Mouse (Mus musculus) CD4-positive, CD25-positive, alpha-beta regulatory T cell, adult 2 months (primary cell): Measurements from ENCODE around the gene Fxyd1.
A peak's percentile ranks its signal among the peaks of the same experiment; 100 is the strongest.

Experiments used
- DNase-seq: peaks from one replicate; pipeline ENCODE4 v3.0.0-alpha.2; 2012; ENCODE audit warnings: low read depth, low spot score

Gene Fxyd1

DNA sequence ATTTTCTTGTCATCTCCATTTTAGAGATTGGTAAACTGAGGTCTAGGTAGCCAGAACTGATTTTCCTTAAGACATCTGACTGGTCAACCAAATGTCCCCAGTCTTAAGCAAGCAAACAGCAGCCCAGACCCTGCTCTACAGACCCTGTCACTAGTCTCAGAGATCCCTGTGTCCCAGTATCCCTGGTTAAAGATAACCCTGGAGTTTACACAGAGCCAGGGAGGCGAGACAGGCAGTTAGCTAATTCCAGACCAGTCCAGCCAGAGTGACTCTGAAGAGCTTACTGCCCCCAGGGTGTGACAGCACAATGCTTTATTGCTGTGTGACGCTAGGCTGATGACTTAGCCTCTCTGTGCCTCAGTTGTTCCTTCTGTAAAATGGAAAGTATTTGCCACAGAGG lies at the start of gene Fxyd1:
Gene Fxyd1 (minus strand): TSS at position 129 of the 400 bp plus-strand sequence.
- no peak for DNase-seq

GRCm38 (mm10) chr7:31106166-31106565 lies 49.2 kb upstream of the Fxyd1 start:
- DNase-seq: no peak

GRCm38 (mm10) chr7:31105061-31105768 lies 48.2 kb upstream of the Fxyd1 start:
- DNase-seq: peak; percentile 45

- DNase-seq: no peak
These were observed 43.8 kb upstream of the Fxyd1 start for GRCm38 (mm10) chr7:31100786-31101185.

DNA sequence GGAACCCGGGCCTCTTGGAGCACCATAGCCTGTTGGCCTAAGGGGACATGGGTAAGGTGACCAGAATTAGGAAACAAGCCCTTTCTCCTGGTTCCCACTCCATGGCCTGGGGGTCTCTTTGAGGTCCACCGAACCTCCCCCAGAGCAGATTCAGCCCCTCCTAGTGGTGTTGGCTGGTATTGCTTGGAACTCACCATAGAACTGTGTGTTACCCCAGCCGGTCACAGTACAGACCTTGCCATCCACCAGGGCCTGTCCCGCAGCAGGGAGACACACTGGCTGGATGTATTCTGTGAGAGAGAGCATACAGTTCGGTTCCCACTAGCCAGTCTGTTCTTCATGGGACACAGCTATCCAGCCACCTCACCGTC lies 42.6 kb upstream of the Fxyd1 start:
- DNase-seq: no peak

- no peak for DNase-seq
These were observed 42.0 kb upstream of the Fxyd1 start for GRCm38 (mm10) chr7:31098697-31099611.

GRCm38 (mm10) chr7:31097583-31098248 lies 40.7 kb upstream of the Fxyd1 start:
- peak; percentile 95 for DNase-seq

GRCm38 (mm10) chr7:31096892-31097564 lies 40.0 kb upstream of the Fxyd1 start:
- no peak for DNase-seq

- DNase-seq: peak; percentile 58
These were observed 37.9 kb upstream of the Fxyd1 start for GRCm38 (mm10) chr7:31094774-31095501.

- peak; percentile 77 for DNase-seq
These were observed 32.7 kb upstream of the Fxyd1 start for GRCm38 (mm10) chr7:31089721-31090120.

DNA sequence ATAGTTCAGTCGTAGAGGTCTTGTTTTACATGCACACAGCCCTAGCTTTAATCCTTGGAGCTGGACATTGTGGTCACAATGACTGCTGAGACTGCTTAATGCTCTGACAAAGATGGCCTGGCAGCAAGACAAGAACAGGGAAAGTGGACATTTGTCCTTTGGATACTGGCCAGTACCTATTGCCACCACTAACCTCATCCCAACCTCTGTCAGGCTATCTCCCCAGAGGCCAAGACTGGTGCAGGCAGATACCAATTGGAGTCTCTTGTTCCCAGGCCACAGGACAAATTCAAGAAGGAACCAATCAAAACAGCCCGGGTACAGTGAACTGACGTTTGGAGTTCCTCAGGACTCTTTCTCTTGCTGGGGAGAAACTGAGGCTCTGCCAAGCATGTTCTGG lies 31.2 kb upstream of the Fxyd1 start:
- no peak for DNase-seq

- DNase-seq: peak; percentile 53
These were observed 30.3 kb upstream of the Fxyd1 start for GRCm38 (mm10) chr7:31087262-31087661.

GRCm38 (mm10) chr7:31086175-31086755 lies 29.3 kb upstream of the Fxyd1 start:
- DNase-seq: no peak

DNA sequence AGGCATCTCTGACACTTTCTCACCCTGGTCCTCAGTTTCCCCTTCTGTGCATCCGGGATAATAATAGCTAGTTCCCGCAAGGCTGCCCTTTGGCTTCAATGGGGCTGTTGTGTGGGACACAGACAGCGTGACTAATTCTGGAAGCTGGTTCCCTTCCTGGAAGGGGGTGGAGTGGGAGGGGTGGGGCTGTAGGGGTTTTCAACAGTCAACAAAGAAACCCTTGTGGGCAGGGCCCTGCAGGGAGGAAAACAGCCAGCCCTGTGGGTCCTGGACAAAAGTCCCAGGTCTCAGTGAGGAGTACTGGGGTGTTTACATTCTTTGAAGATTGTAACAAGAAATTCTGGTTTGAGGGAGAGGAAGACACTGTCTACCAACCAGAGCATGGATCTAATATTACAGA lies 28.2 kb upstream of the Fxyd1 start:
- no peak for DNase-seq

DNA sequence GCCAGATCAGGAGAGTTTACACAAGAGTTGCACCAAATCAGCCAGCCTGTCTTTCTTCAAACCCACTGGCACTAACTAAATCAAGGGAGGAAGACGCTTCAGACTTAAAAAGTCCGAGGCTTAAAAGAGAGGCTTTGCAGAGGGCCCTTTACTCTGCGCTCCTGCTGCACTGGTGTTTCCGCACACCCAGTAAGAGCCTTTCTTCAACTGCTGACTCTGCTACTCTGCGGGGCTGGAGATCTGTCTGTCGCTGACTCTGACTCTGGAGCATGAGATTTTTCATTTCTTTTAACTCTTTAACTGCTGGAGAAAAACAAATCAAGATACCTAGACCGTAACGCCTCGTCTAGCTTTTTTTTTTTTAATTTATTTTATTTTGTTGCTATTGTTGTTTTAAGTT lies 27.1 kb upstream of the Fxyd1 start:
- no peak for DNase-seq

GRCm38 (mm10) chr7:31082831-31083588 lies 26.0 kb upstream of the Fxyd1 start:
- no peak for DNase-seq

- no peak for DNase-seq
These were observed 25.1 kb upstream of the Fxyd1 start for GRCm38 (mm10) chr7:31082106-31082505.

GRCm38 (mm10) chr7:31081106-31081505 lies 24.1 kb upstream of the Fxyd1 start:
- DNase-seq: no peak

- DNase-seq: no peak
These were observed 23.6 kb upstream of the Fxyd1 start for GRCm38 (mm10) chr7:31080611-31081010.

- no peak for DNase-seq
These were observed 22.7 kb upstream of the Fxyd1 start for GRCm38 (mm10) chr7:31079670-31080069.
